Mouse (Mus musculus) left cerebral cortex, adult 9 months (tissue): ENCODE results near the gene Crhr2.

ENCODE experiments used
- DNase-seq, 2 experiments: peaks; one replicate each; pipeline ENCODE4 v3.0.0; 2022; ENCODE audit warnings: low spot score in 2 of 2

Gene Crhr2

DNA sequence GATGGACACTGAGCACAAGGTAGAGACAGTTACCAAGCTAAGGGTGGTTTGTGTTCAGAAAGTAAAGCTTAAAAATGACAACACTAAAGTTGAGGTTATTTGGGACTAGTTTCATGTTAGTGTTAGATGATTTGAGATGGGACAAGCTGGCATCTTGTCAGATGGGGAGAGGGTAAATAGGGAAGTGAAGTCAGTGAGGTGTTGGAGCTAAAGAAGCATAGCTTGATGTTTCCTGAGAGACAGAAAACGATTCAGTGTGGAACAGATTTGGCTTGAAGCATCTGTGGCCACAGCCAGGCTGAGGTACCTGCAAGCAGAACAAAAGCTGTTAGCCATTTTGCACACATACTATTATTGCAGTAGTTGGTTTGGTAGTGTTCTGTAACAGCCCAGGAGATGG is 87.5 kb downstream of the Crhr2 start:
- DNase-seq, result no peak

GRCm38 (mm10) chr6:55044542-55044941 is 88.3 kb downstream of the Crhr2 start:
- DNase-seq, result no peak

DNA sequence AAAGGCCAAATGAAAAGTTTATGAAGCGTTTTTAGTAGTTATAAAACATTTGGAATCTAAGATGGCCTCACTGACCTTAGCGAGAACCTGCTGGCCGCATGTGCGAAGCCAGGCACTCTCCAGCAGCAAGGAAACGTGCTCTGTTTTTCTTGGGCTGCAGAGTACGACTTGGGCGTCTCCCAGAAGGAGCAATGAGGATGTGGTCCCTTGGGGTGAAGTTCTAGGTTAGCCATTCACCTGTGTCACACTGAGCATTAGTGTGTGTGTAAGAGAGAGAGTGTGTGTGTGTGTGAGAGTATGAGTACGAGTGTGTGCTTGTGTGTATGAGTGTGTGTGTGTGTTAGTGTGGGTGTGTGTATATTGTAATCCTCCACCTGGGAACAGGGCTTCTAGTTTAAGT is 89.6 kb downstream of the Crhr2 start:
- no peak for DNase-seq
